Mouse (Mus musculus) CH12.LX (cell line): ENCODE data around the gene Taok1. TPM values are rescaled to one million over a fixed set of nuclear protein-coding genes. Genes with fewer than 3 reads are reported as not detected.
A peak's percentile ranks its signal among the peaks of the same experiment; 100 is the strongest.

Experiments
- DNase-seq: peaks from one replicate; pipeline ENCODE4 v3.0.0-alpha.2; 2013; ENCODE audit errors: extremely low read depth
- H3K27ac ChIP-seq: 2 replicates; pipeline ENCODE4 v1.5.1; 2012; ENCODE audit warnings: low read depth, mild to moderate bottlenecking, control low read depth, moderate library complexity; ENCODE audit not compliant: insufficient read depth
- H3K27me3 ChIP-seq: replicated peaks from 2 replicates; pipeline ENCODE3; 2012; ENCODE audit warnings: inconsistent platforms
- H3K36me3 ChIP-seq, 2 experiments: replicated peaks in 1 of 2; 2 replicates each; pipeline versions ENCODE3 to v1.6.1; 2012; ENCODE audit warnings: inconsistent platforms in 1 of 2, low read length in 1 of 2, mild to moderate bottlenecking in 1 of 2, mixed read lengths in 1 of 2, moderate library complexity in 1 of 2; ENCODE audit not compliant: control insufficient read depth in 1 of 2, insufficient read depth in 1 of 2
- H3K4me1 ChIP-seq, 2 experiments: 2 replicates each; pipeline ENCODE4 v1.6.1; 2012; ENCODE audit warnings: inconsistent platforms in 1 of 2, moderate library complexity in 1 of 2; ENCODE audit not compliant: insufficient read depth in 2 of 2, control insufficient read depth in 1 of 2
- H3K4me2 ChIP-seq: 2 replicates; pipeline ENCODE4 v1.6.1; 2012; ENCODE audit warnings: low read depth, mild to moderate bottlenecking, control low read depth; ENCODE audit not compliant: poor library complexity, insufficient read depth, severe bottlenecking
- H3K4me3 ChIP-seq, 3 experiments: fragments of 150-350 bp in 1 of 3; sonication (generic) in 1 of 3; replicated peaks in 1 of 3; 2 replicates each; pipeline versions ENCODE3 to v1.5.1; 2011 to 2012; ENCODE audit warnings: low read depth in 2 of 3, low read length in 2 of 3, mild to moderate bottlenecking in 2 of 3, moderate library complexity in 2 of 3, control low read depth in 1 of 3, improper control_type of control experiment in 1 of 3, inconsistent platforms in 1 of 3, mixed read lengths in 1 of 3; ENCODE audit not compliant: poor library complexity in 1 of 3
- H3K79me2 ChIP-seq: replicated peaks from 2 replicates; pipeline ENCODE4 v1.6.1; 2012; ENCODE audit warnings: mild to moderate bottlenecking, moderate library complexity; ENCODE audit not compliant: control insufficient read depth, poor library complexity, insufficient read depth, severe bottlenecking; ENCODE audit errors: extremely low read depth
- H3K9ac ChIP-seq: 2 replicates; pipeline ENCODE4 v1.6.1; 2012; ENCODE audit warnings: low read depth, mild to moderate bottlenecking, control low read depth, moderate library complexity; ENCODE audit not compliant: insufficient read depth
- H3K9me3 ChIP-seq: replicated peaks from 2 replicates; pipeline ENCODE3; 2012; ENCODE audit warnings: low read length, inconsistent platforms, mixed read lengths
- CHD2 ChIP-seq: IDR thresholded peaks from 2 replicates; pipeline ENCODE4 v1.6.1; 2011; ENCODE audit warnings: low read length, improper control_type of control experiment
- CTCF ChIP-seq, 2 experiments: IDR thresholded peaks in 1 of 2; conservative IDR thresholded peaks in 1 of 2; 2 replicates each; pipeline ENCODE4 v1.5.1; 2011 to 2012; ENCODE audit warnings: low read depth in 2 of 2, low read length in 2 of 2, improper control_type of control experiment in 1 of 2, inconsistent platforms in 1 of 2, mild to moderate bottlenecking in 1 of 2, moderate library complexity in 1 of 2
- ETS1 ChIP-seq: conservative IDR thresholded peaks from 2 replicates; pipeline ENCODE4 v1.6.1; 2012; ENCODE audit warnings: low read depth, mild to moderate bottlenecking, inconsistent platforms, low read length, improper control_type of control experiment, moderate library complexity
- HCFC1 ChIP-seq: IDR thresholded peaks from 2 replicates; pipeline ENCODE4 v1.6.1; 2012; ENCODE audit warnings: low read depth, mild to moderate bottlenecking, inconsistent platforms, low read length, improper control_type of control experiment
- IRF4 ChIP-seq: IDR thresholded peaks from 2 replicates; pipeline ENCODE4 v1.6.1; 2014; ENCODE audit warnings: low read depth, mild to moderate bottlenecking, inconsistent platforms, low read length, improper control_type of control experiment
- JUN ChIP-seq: IDR thresholded peaks from 2 replicates; pipeline ENCODE4 v1.6.1; 2011; ENCODE audit warnings: low read depth, mild to moderate bottlenecking, low read length, improper control_type of control experiment, moderate library complexity; ENCODE audit not compliant: insufficient read depth
- JUND ChIP-seq: conservative IDR thresholded peaks from 2 replicates; pipeline ENCODE4 v1.6.1; 2011; ENCODE audit warnings: low read depth, low read length, improper control_type of control experiment
- KAT2A ChIP-seq: IDR thresholded peaks from 2 replicates; pipeline ENCODE4 v1.6.1; 2012; ENCODE audit warnings: low read length, improper control_type of control experiment, inconsistent platforms; ENCODE audit not compliant: insufficient replicate concordance
- MAFK ChIP-seq: IDR thresholded peaks from 2 replicates; pipeline ENCODE4 v1.6.1; 2011; ENCODE audit warnings: low read length, improper control_type of control experiment; ENCODE audit not compliant: insufficient replicate concordance
- MAX ChIP-seq: IDR thresholded peaks from 2 replicates; pipeline ENCODE4 v1.6.1; 2011; ENCODE audit warnings: low read length, improper control_type of control experiment
- MXI1 ChIP-seq: IDR thresholded peaks from 2 replicates; pipeline ENCODE4 v1.6.1; 2011; ENCODE audit warnings: mild to moderate bottlenecking, low read depth, low read length, improper control_type of control experiment
- MYC ChIP-seq: IDR thresholded peaks from 2 replicates; pipeline ENCODE4 v1.6.1; 2011; ENCODE audit warnings: low read depth, mild to moderate bottlenecking, improper control_type of control experiment, low read length
- NRF1 ChIP-seq: IDR thresholded peaks from 2 replicates; pipeline ENCODE4 v1.6.1; 2014; ENCODE audit warnings: low read depth, mild to moderate bottlenecking, inconsistent platforms, low read length, improper control_type of control experiment, moderate library complexity
- PAX5 ChIP-seq: IDR thresholded peaks from 2 replicates; pipeline ENCODE4 v1.6.1; 2012; ENCODE audit warnings: low read length, inconsistent platforms, mixed read lengths
- POLR2AphosphoS2 ChIP-seq: IDR thresholded peaks from 2 replicates; pipeline ENCODE4 v1.6.1; 2011; ENCODE audit warnings: low read depth, low read length, improper control_type of control experiment
- RAD21 ChIP-seq: IDR thresholded peaks from 2 replicates; pipeline ENCODE4 v1.6.1; 2011; ENCODE audit warnings: low read depth, mild to moderate bottlenecking, low read length, improper control_type of control experiment, moderate library complexity
- RCOR1 ChIP-seq: conservative IDR thresholded peaks from 2 replicates; pipeline ENCODE4 v1.6.1; 2012; ENCODE audit warnings: low read depth, mild to moderate bottlenecking, inconsistent platforms, low read length, improper control_type of control experiment
- SIN3A ChIP-seq: IDR thresholded peaks from 2 replicates; pipeline ENCODE4 v1.6.1; 2012; ENCODE audit warnings: low read length, improper control_type of control experiment, inconsistent platforms
- SMC3 ChIP-seq: IDR thresholded peaks from 2 replicates; pipeline ENCODE4 v1.6.1; 2011; ENCODE audit warnings: low read depth, low read length, improper control_type of control experiment
- TBP ChIP-seq: conservative IDR thresholded peaks from 2 replicates; pipeline ENCODE4 v1.6.1; 2011; ENCODE audit warnings: low read depth, low read length, improper control_type of control experiment
- UBTF ChIP-seq: IDR thresholded peaks from 2 replicates; pipeline ENCODE4 v1.6.1; 2012; ENCODE audit warnings: low read depth, mild to moderate bottlenecking, inconsistent platforms, low read length, improper control_type of control experiment, moderate library complexity
- ZC3H11A ChIP-seq: IDR thresholded peaks from 2 replicates; pipeline ENCODE4 v1.6.1; 2012; ENCODE audit warnings: low read depth, mild to moderate bottlenecking, inconsistent platforms, low read length, improper control_type of control experiment
- ZKSCAN1 ChIP-seq: IDR thresholded peaks from 2 replicates; pipeline ENCODE4 v1.6.1; 2012; ENCODE audit warnings: low read depth, inconsistent platforms, low read length, improper control_type of control experiment, borderline replicate concordance
- ZMIZ1 ChIP-seq: IDR thresholded peaks from 2 replicates; pipeline ENCODE4 v1.6.1; 2012; ENCODE audit warnings: low read depth, mild to moderate bottlenecking, inconsistent platforms, low read length, improper control_type of control experiment
- ZNF384 ChIP-seq: IDR thresholded peaks from 2 replicates; pipeline ENCODE4 v1.6.1; 2012; ENCODE audit warnings: low read depth, low read length, improper control_type of control experiment, inconsistent platforms
- dilution Hi-C: fragments of 300-500 bp; cut with MboI; formaldehyde crosslinking; loops from 2 replicates; pipeline ENCODE4 v1.14.3; 2020; ENCODE audit warnings: low sequenced_read_pairs; ENCODE audit not compliant: extremely low pct_unique_long_range_greater_than_20kb, extremely low pct_ligation_motif_present
- in situ Hi-C: fragments of 300-500 bp; cut with MboI; formaldehyde crosslinking; loops from 3 replicates; pipeline ENCODE4 v1.14.3; 2019; ENCODE audit warnings: low sequenced_read_pairs, low pct_ligation_motif_present, low pct_unique_long_range_greater_than_20kb, mixed read lengths
- polyA plus RNA-seq: library from polyadenylated mRNA; unstranded; fragments of >175 nt; gene quantifications from 2 replicates; pipeline ENCODE4 v1.2.1, GENCODE M21; 2012; ENCODE audit warnings: low read depth; ENCODE audit not compliant: insufficient read length
- total RNA-seq, 2 experiments: library from RNA; depleted of rRNA; stranded (reverse); fragments of 300-350 nt in 1 of 2; fragments of >200 nt in 1 of 2; gene quantifications; 2 replicates each; pipeline ENCODE4 v1.2.3; 2012 to 2014

Taok1 gene
- total and polyA plus RNA-seq, 3 experiments, result 8.9 to 13.7 (median 11.6) TPM

- no peaks in the 10 kb centered on the region for H3K27me3 ChIP-seq
- peaks cover 60 to 93% of the 10 kb centered on the region in 2 experiments for H3K36me3 ChIP-seq
- TF ChIP-seq IRF4 (no peak), UBTF (no peak), MXI1 (no peak), ZC3H11A (no peak), ETS1 (no peak), NRF1 (no peak), POLR2AphosphoS2 (no peak), MAX (no peak), MAFK (no peak), ZKSCAN1 (no peak), CTCF (conservative IDR thresholded peaks at IDR 0.05 in 1 of 2, IDR thresholded peaks at IDR 0.05 in 1 of 2; ENCODE audit: low read depth in 2 of 2, low read length in 2 of 2) (peak; percentile 92 to 98), JUND (no peak), SMC3 (peak; percentile 86), ZNF384 (no peak), CHD2 (no peak), RAD21 (peak; percentile 64), KAT2A (no peak), ZMIZ1 (no peak), PAX5 (no peak), TBP (no peak), MYC (no peak), JUN (no peak), SIN3A (no peak), HCFC1 (no peak), RCOR1 (no peak)
- H3K4me2 ChIP-seq, result no peak overlapping the region
- no peak overlapping the region for H3K9ac ChIP-seq
- H3K27ac ChIP-seq, result no peak overlapping the region
- H3K79me2 ChIP-seq, result peaks cover 6% of the 10 kb centered on the region
- no peaks in the 10 kb centered on the region for H3K9me3 ChIP-seq
- DNase-seq, result peak; percentile 87
- dilution Hi-C loops (no loop called here), in situ Hi-C loops (no loop called here)
- H3K4me3 ChIP-seq, result no peak overlapping the region
- H3K4me1 ChIP-seq, result peaks cover 7 to 33% of the 10 kb centered on the region in 2 experiments
Observed at GRCm38 (mm10) chr11:77501392-77501791, 106.2 kb downstream of the Taok1 start.
